In genomic region chr10:77536727-77537126, GRCm38 (mm10) we compare ENCODE assay signal across 17 mouse cellular contexts. TPM values are rescaled to one million over a fixed set of nuclear protein-coding genes. Genes with fewer than 3 reads are reported as not detected.
DNase-seq lines count a peak whose midpoint lies in the region; ATAC-seq lines count a peak whose summit lies in the region.
"Had no signal": no experiment of that assay in that cellular context is flagged by ENCODE, and none has a peak within 500 bp of the region (broad histone marks: within the 10 kb centered on the region; RNA-seq: fewer than 3 reads in every experiment).

No protein-coding gene starts in this region.

- H3K27ac ChIP-seq in liver, embryonic 13.5 days: peak overlapping the region; percentile 45
- H3K27ac ChIP-seq in hindbrain, embryonic 10.5 days: no peak overlapping the region
- H3K27ac ChIP-seq: left cerebral cortex, adult 2 months; neural tube, embryonic 12.5 days had no signal

- no peaks in the 10 kb centered on the region for H3K9me3 ChIP-seq in liver, embryonic 13.5 days (replicated peaks)
- H3K9me3 ChIP-seq in hindbrain, embryonic 10.5 days: no peaks in the 10 kb centered on the region
- H3K9me3 ChIP-seq: neural tube, embryonic 12.5 days had no signal

- H3K4me3 ChIP-seq in liver, embryonic 13.5 days (replicated peaks): no peak overlapping the region
- H3K4me3 ChIP-seq in hindbrain, embryonic 10.5 days: no peak overlapping the region
- H3K4me3 ChIP-seq: erythroblast, embryonic 14.5 days; left cerebral cortex, adult 2 months; neural tube, embryonic 12.5 days had no signal

- ATAC-seq in liver, embryonic 13.5 days (ENCODE audit: low read depth): no peak
- peak; percentile 70 for ATAC-seq in neutrophil, adult 5-6 weeks (ENCODE audit: extremely low read depth, insufficient number of reproducible peaks, low FRiP score, poor library complexity, severe bottlenecking)

- no peak overlapping the region for H3K9ac ChIP-seq in liver, embryonic 13.5 days
- H3K9ac ChIP-seq: neural tube, embryonic 12.5 days had no signal

- WGBS in liver, embryonic 13.5 days (ENCODE audit: insufficient replicate concordance): 37% methylated on average over 8 of the region's 8 CpGs
- WGBS in hindbrain, embryonic 10.5 days: 77% methylated on average over 8 of the region's 8 CpGs

- no peak overlapping the region for H3K4me2 ChIP-seq in liver, embryonic 13.5 days
- H3K4me2 ChIP-seq: midbrain, embryonic 11.5 days; neural tube, embryonic 12.5 days had no signal

- H3K36me3 ChIP-seq in liver, embryonic 13.5 days: no peaks in the 10 kb centered on the region
- H3K36me3 ChIP-seq in hindbrain, embryonic 10.5 days: no peaks in the 10 kb centered on the region
- H3K36me3 ChIP-seq: neural tube, embryonic 12.5 days had no signal

- no peaks in the 10 kb centered on the region for H3K27me3 ChIP-seq in liver, embryonic 13.5 days
- no peaks in the 10 kb centered on the region for H3K27me3 ChIP-seq in hindbrain, embryonic 10.5 days (ENCODE audit: insufficient read depth, poor library complexity, severe bottlenecking)
- H3K27me3 ChIP-seq: neural tube, embryonic 12.5 days had no signal

- peaks cover 15% of the 10 kb centered on the region for H3K4me1 ChIP-seq in liver, embryonic 13.5 days (replicated peaks)
- peaks cover 7% of the 10 kb centered on the region; the same call in 1 of the 2 replicates for H3K4me1 ChIP-seq in hindbrain, embryonic 10.5 days (replicated peaks)
- H3K4me1 ChIP-seq: neural tube, embryonic 12.5 days had no signal

- peak; percentile 56 for DNase-seq in lung, postnatal 36 days
- no peak for DNase-seq in lung, postnatal 25 days (ENCODE audit: low spot score)
- peak; percentile 26 for DNase-seq in NIH3T3 (ENCODE audit: low read depth)
- DNase-seq in liver, embryonic 13.5 days: no peak
- DNase-seq in hindbrain, embryonic 10.5 days (ENCODE audit: low spot score): no peak
- no peak for DNase-seq in kidney, postnatal 36 days
- DNase-seq in adrenal gland, postnatal 25 days: no peak
- DNase-seq: adrenal gland, postnatal 36 days; cerebellum, adult 11-12 months; heart, postnatal 4 days; kidney, adult 18-20 months; spleen, adult 18-20 months had no signal

RNA-seq across cellular contexts. Expression of gene Itgb2, which starts 6.7 kb away (rescaled TPM):
- 10.3 and 10.7 TPM in 2 replicates for polyA plus RNA-seq in liver, embryonic 13.5 days (2015; fragmentation: Nextera tagmentation; extraction: Ambion mirVana)
- total RNA-seq in neutrophil, adult 5-6 weeks (2017): 452 and 473 TPM in 2 replicates
- polyA plus RNA-seq in hindbrain, embryonic 10.5 days (2016; fragmentation: Nextera tagmentation; extraction: Ambion mirVana): 1.0 and 1.2 TPM in 2 replicates
- 2.2 and 3.3 TPM in 2 replicates for total RNA-seq in adrenal gland, postnatal 25 days (2021)

RNA-seq across cellular contexts. Expression of gene Fam207a, which starts 21.1 kb away (rescaled TPM):
- polyA plus RNA-seq in liver, embryonic 13.5 days (2015; fragmentation: Nextera tagmentation; extraction: Ambion mirVana): 23.3 and 26.2 TPM in 2 replicates
- total RNA-seq in neutrophil, adult 5-6 weeks (2017): 23.3 and 29.5 TPM in 2 replicates
- polyA plus RNA-seq in hindbrain, embryonic 10.5 days (2016; fragmentation: Nextera tagmentation; extraction: Ambion mirVana): 48.8 and 50.0 TPM in 2 replicates
- total RNA-seq in adrenal gland, postnatal 25 days (2021): 23.1 and 24.6 TPM in 2 replicates

RNA-seq across cellular contexts. Expression of gene Pttg1ip, which starts 44.8 kb away (rescaled TPM):
- 64.1 and 73.2 TPM in 2 replicates for polyA plus RNA-seq in liver, embryonic 13.5 days (2015; fragmentation: Nextera tagmentation; extraction: Ambion mirVana)
- 78.7 and 87.5 TPM in 2 replicates for total RNA-seq in neutrophil, adult 5-6 weeks (2017)
- polyA plus RNA-seq in hindbrain, embryonic 10.5 days (2016; fragmentation: Nextera tagmentation; extraction: Ambion mirVana): 66.6 and 67.2 TPM in 2 replicates
- 154 and 195 TPM in 2 replicates for total RNA-seq in adrenal gland, postnatal 25 days (2021)

Comparison
In these comparisons a context has a peak if more than half of its experiments do, and no peak if none do; other contexts are left out.
1. DNase-seq: peak in lung, postnatal 36 days (single experiment) and NIH3T3 (single experiment); none in lung, postnatal 25 days (single experiment), liver, embryonic 13.5 days (single experiment), hindbrain, embryonic 10.5 days (single experiment), kidney, postnatal 36 days (0 of 2) and adrenal gland, postnatal 25 days (single experiment).
2. RNA of gene Itgb2, which starts 6.7 kb away (total RNA-seq): 452 to 473 TPM in neutrophil, adult 5-6 weeks; 2.2 to 3.3 TPM in adrenal gland, postnatal 25 days; every median in the first group is over 100 times any median in the second.